Mouse (Mus musculus) CH12.LX (cell line): ENCODE data around the gene Acp7. TPM values are rescaled to one million over a fixed set of nuclear protein-coding genes. Genes with fewer than 3 reads are reported as not detected.

Source experiments
- DNase-seq: peaks from one replicate; pipeline ENCODE4 v3.0.0-alpha.2; 2013; ENCODE audit errors: extremely low read depth
- H3K27ac ChIP-seq: 2 replicates; pipeline ENCODE4 v1.5.1; 2012; ENCODE audit warnings: low read depth, mild to moderate bottlenecking, control low read depth, moderate library complexity; ENCODE audit not compliant: insufficient read depth
- H3K27me3 ChIP-seq: replicated peaks from 2 replicates; pipeline ENCODE3; 2012; ENCODE audit warnings: inconsistent platforms
- H3K36me3 ChIP-seq, 2 experiments: replicated peaks in 1 of 2; 2 replicates each; pipeline versions ENCODE3 to v1.6.1; 2012; ENCODE audit warnings: inconsistent platforms in 1 of 2, low read length in 1 of 2, mild to moderate bottlenecking in 1 of 2, mixed read lengths in 1 of 2, moderate library complexity in 1 of 2; ENCODE audit not compliant: control insufficient read depth in 1 of 2, insufficient read depth in 1 of 2
- H3K4me1 ChIP-seq, 2 experiments: 2 replicates each; pipeline ENCODE4 v1.6.1; 2012; ENCODE audit warnings: inconsistent platforms in 1 of 2, moderate library complexity in 1 of 2; ENCODE audit not compliant: insufficient read depth in 2 of 2, control insufficient read depth in 1 of 2
- H3K4me2 ChIP-seq: 2 replicates; pipeline ENCODE4 v1.6.1; 2012; ENCODE audit warnings: low read depth, mild to moderate bottlenecking, control low read depth; ENCODE audit not compliant: poor library complexity, insufficient read depth, severe bottlenecking
- H3K4me3 ChIP-seq, 3 experiments: fragments of 150-350 bp in 1 of 3; sonication (generic) in 1 of 3; replicated peaks in 1 of 3; 2 replicates each; pipeline versions ENCODE3 to v1.5.1; 2011 to 2012; ENCODE audit warnings: low read depth in 2 of 3, low read length in 2 of 3, mild to moderate bottlenecking in 2 of 3, moderate library complexity in 2 of 3, control low read depth in 1 of 3, improper control_type of control experiment in 1 of 3, inconsistent platforms in 1 of 3, mixed read lengths in 1 of 3; ENCODE audit not compliant: poor library complexity in 1 of 3
- H3K79me2 ChIP-seq: replicated peaks from 2 replicates; pipeline ENCODE4 v1.6.1; 2012; ENCODE audit warnings: mild to moderate bottlenecking, moderate library complexity; ENCODE audit not compliant: control insufficient read depth, poor library complexity, insufficient read depth, severe bottlenecking; ENCODE audit errors: extremely low read depth
- H3K9ac ChIP-seq: 2 replicates; pipeline ENCODE4 v1.6.1; 2012; ENCODE audit warnings: low read depth, mild to moderate bottlenecking, control low read depth, moderate library complexity; ENCODE audit not compliant: insufficient read depth
- H3K9me3 ChIP-seq: replicated peaks from 2 replicates; pipeline ENCODE3; 2012; ENCODE audit warnings: low read length, inconsistent platforms, mixed read lengths
- E2F4 ChIP-seq: IDR thresholded peaks from 2 replicates; pipeline ENCODE4 v1.6.1; 2011; ENCODE audit warnings: low read depth, low read length, improper control_type of control experiment; ENCODE audit not compliant: insufficient replicate concordance
- EP300 ChIP-seq: IDR thresholded peaks from 2 replicates; pipeline ENCODE4 v1.6.1; 2011; ENCODE audit warnings: low read length, improper control_type of control experiment
- JUND ChIP-seq: conservative IDR thresholded peaks from 2 replicates; pipeline ENCODE4 v1.6.1; 2011; ENCODE audit warnings: low read depth, low read length, improper control_type of control experiment
- MAX ChIP-seq: IDR thresholded peaks from 2 replicates; pipeline ENCODE4 v1.6.1; 2011; ENCODE audit warnings: low read length, improper control_type of control experiment
- MAZ ChIP-seq: IDR thresholded peaks from 2 replicates; pipeline ENCODE4 v1.6.1; 2012; ENCODE audit warnings: low read depth, mild to moderate bottlenecking, inconsistent platforms, low read length, improper control_type of control experiment, moderate library complexity
- MEF2A ChIP-seq: IDR thresholded peaks from 2 replicates; pipeline ENCODE4 v1.6.1; 2014; ENCODE audit warnings: low read depth, mild to moderate bottlenecking, inconsistent platforms, low read length, improper control_type of control experiment, borderline replicate concordance
- MXI1 ChIP-seq: IDR thresholded peaks from 2 replicates; pipeline ENCODE4 v1.6.1; 2011; ENCODE audit warnings: mild to moderate bottlenecking, low read depth, low read length, improper control_type of control experiment
- MYC ChIP-seq: IDR thresholded peaks from 2 replicates; pipeline ENCODE4 v1.6.1; 2011; ENCODE audit warnings: low read depth, mild to moderate bottlenecking, improper control_type of control experiment, low read length
- NELFE ChIP-seq: IDR thresholded peaks from 2 replicates; pipeline ENCODE4 v1.6.1; 2011; ENCODE audit warnings: low read depth, low read length, improper control_type of control experiment
- NRF1 ChIP-seq: IDR thresholded peaks from 2 replicates; pipeline ENCODE4 v1.6.1; 2014; ENCODE audit warnings: low read depth, mild to moderate bottlenecking, inconsistent platforms, low read length, improper control_type of control experiment, moderate library complexity
- PAX5 ChIP-seq: IDR thresholded peaks from 2 replicates; pipeline ENCODE4 v1.6.1; 2012; ENCODE audit warnings: low read length, inconsistent platforms, mixed read lengths
- POLR2A ChIP-seq: IDR thresholded peaks from 2 replicates; pipeline ENCODE4 v1.6.1; 2011; ENCODE audit warnings: low read depth, mild to moderate bottlenecking, improper control_type of control experiment, low read length
- RAD21 ChIP-seq: IDR thresholded peaks from 2 replicates; pipeline ENCODE4 v1.6.1; 2011; ENCODE audit warnings: low read depth, mild to moderate bottlenecking, low read length, improper control_type of control experiment, moderate library complexity
- RCOR1 ChIP-seq: conservative IDR thresholded peaks from 2 replicates; pipeline ENCODE4 v1.6.1; 2012; ENCODE audit warnings: low read depth, mild to moderate bottlenecking, inconsistent platforms, low read length, improper control_type of control experiment
- SIN3A ChIP-seq: IDR thresholded peaks from 2 replicates; pipeline ENCODE4 v1.6.1; 2012; ENCODE audit warnings: low read length, improper control_type of control experiment, inconsistent platforms
- SMC3 ChIP-seq: IDR thresholded peaks from 2 replicates; pipeline ENCODE4 v1.6.1; 2011; ENCODE audit warnings: low read depth, low read length, improper control_type of control experiment
- UBTF ChIP-seq: IDR thresholded peaks from 2 replicates; pipeline ENCODE4 v1.6.1; 2012; ENCODE audit warnings: low read depth, mild to moderate bottlenecking, inconsistent platforms, low read length, improper control_type of control experiment, moderate library complexity
- USF1 ChIP-seq: IDR thresholded peaks from 2 replicates; pipeline ENCODE4 v1.6.1; 2014; ENCODE audit warnings: low read depth, mild to moderate bottlenecking, inconsistent platforms, low read length, improper control_type of control experiment
- USF2 ChIP-seq: conservative IDR thresholded peaks from 2 replicates; pipeline ENCODE4 v1.6.1; 2011; ENCODE audit warnings: low read depth, low read length, improper control_type of control experiment
- dilution Hi-C: fragments of 300-500 bp; cut with MboI; formaldehyde crosslinking; loops from 2 replicates; pipeline ENCODE4 v1.14.3; 2020; ENCODE audit warnings: low sequenced_read_pairs; ENCODE audit not compliant: extremely low pct_unique_long_range_greater_than_20kb, extremely low pct_ligation_motif_present
- in situ Hi-C: fragments of 300-500 bp; cut with MboI; formaldehyde crosslinking; loops from 3 replicates; pipeline ENCODE4 v1.14.3; 2019; ENCODE audit warnings: low sequenced_read_pairs, low pct_ligation_motif_present, low pct_unique_long_range_greater_than_20kb, mixed read lengths
- polyA plus RNA-seq: library from polyadenylated mRNA; unstranded; fragments of >175 nt; gene quantifications from 2 replicates; pipeline ENCODE4 v1.2.1, GENCODE M21; 2012; ENCODE audit warnings: low read depth; ENCODE audit not compliant: insufficient read length
- total RNA-seq, 2 experiments: library from RNA; depleted of rRNA; stranded (reverse); fragments of 300-350 nt in 1 of 2; fragments of >200 nt in 1 of 2; gene quantifications; 2 replicates each; pipeline ENCODE4 v1.2.3; 2012 to 2014

The Acp7 gene
- total and polyA plus RNA-seq, 3 experiments, result not detected

- peaks cover 2% of the 10 kb centered on the region for H3K9me3 ChIP-seq
- peaks cover 2 to 47% of the 10 kb centered on the region in 2 experiments for H3K36me3 ChIP-seq
- H3K79me2 ChIP-seq, result no peaks in the 10 kb centered on the region
- in situ Hi-C loops (no loop called here), dilution Hi-C loops (no loop called here)
- peaks cover 2 to 50% of the 10 kb centered on the region in 2 experiments; a peak in 3 of 4 replicates for H3K4me1 ChIP-seq
- H3K4me3 ChIP-seq, result no peak overlapping the region
- H3K4me2 ChIP-seq, result no peak overlapping the region
- DNase-seq, result no peak
- no peak overlapping the region for H3K27ac ChIP-seq
- H3K9ac ChIP-seq, result no peak overlapping the region
- TF ChIP-seq JUND, result no peak
- TF ChIP-seq NRF1, result no peak
- TF ChIP-seq EP300, result no peak
- no peak for TF ChIP-seq USF1
- no peak for TF ChIP-seq SIN3A
- TF ChIP-seq RAD21, result no peak
- no peak for TF ChIP-seq UBTF
- no peak for TF ChIP-seq MEF2A
- TF ChIP-seq MYC, result no peak
- TF ChIP-seq MAZ, result no peak
- TF ChIP-seq NELFE, result no peak
- no peak for TF ChIP-seq POLR2A
- TF ChIP-seq MXI1, result no peak
- TF ChIP-seq E2F4, result no peak
- TF ChIP-seq PAX5, result no peak
- TF ChIP-seq SMC3, result no peak
- no peak for TF ChIP-seq MAX
- TF ChIP-seq USF2, result no peak
- no peak for TF ChIP-seq RCOR1
- no peaks in the 10 kb centered on the region for H3K27me3 ChIP-seq
Observed at GRCm38 (mm10) chr7:28584468-28584867, 46.7 kb downstream of the Acp7 start.

- Histone ChIP-seq H3K4me3 (no peak overlapping the region), H3K9me3 (peaks cover 2% of the 10 kb centered on the region), H3K4me2 (no peak overlapping the region), H3K27ac (no peak overlapping the region), H3K79me2 (no peaks in the 10 kb centered on the region), H3K36me3 (peaks cover 3 to 54% of the 10 kb centered on the region in 2 experiments), H3K9ac (no peak overlapping the region), H3K27me3 (no peaks in the 10 kb centered on the region), H3K4me1 (peaks cover 2 to 49% of the 10 kb centered on the region in 2 experiments)
- in situ Hi-C loops (no loop called here), dilution Hi-C loops (no loop called here)
- TF ChIP-seq PAX5 (no peak), JUND (no peak)
- no peak for DNase-seq
Observed at GRCm38 (mm10) chr7:28583570-28584344, 47.4 kb downstream of the Acp7 start.
